ENCODE assay signal across 26 mouse cellular contexts in genomic region chr3:76467229-76467874, GRCm38 (mm10).
DNase-seq lines count a peak whose midpoint lies in the region; ATAC-seq and TF ChIP-seq lines count a peak whose summit lies in the region.
"Had no signal": no experiment of that assay in that cellular context is flagged by ENCODE, and none has a peak within 500 bp of the region (broad histone marks: within the 10 kb centered on the region; RNA-seq: fewer than 3 reads in every experiment).

No protein-coding gene starts in this region.

- H3K27ac ChIP-seq in hindbrain, embryonic 12.5 days, result no peak overlapping the region
- no peak overlapping the region for H3K27ac ChIP-seq in hindbrain, embryonic 13.5 days
- H3K27ac ChIP-seq in forebrain, embryonic 12.5 days, result no peak overlapping the region
- H3K27ac ChIP-seq in forebrain, embryonic 14.5 days (ENCODE audit: low read depth, low read length), result no peak overlapping the region
- H3K27ac ChIP-seq in forebrain, postnatal 0 days (ENCODE audit: low read depth, low read length), result no peak overlapping the region
- H3K27ac ChIP-seq: heart, embryonic 15.5 days; hindbrain, embryonic 10.5 days; hindbrain, postnatal 0 days had no signal

- no peaks in the 10 kb centered on the region for H3K27me3 ChIP-seq in hindbrain, embryonic 12.5 days
- H3K27me3 ChIP-seq in hindbrain, embryonic 13.5 days, result no peaks in the 10 kb centered on the region
- no peaks in the 10 kb centered on the region for H3K27me3 ChIP-seq in forebrain, embryonic 12.5 days
- no peaks in the 10 kb centered on the region for H3K27me3 ChIP-seq in forebrain, embryonic 14.5 days (replicated peaks; ENCODE audit: control insufficient read depth, insufficient read depth, low read length)
- no peaks in the 10 kb centered on the region for H3K27me3 ChIP-seq in forebrain, postnatal 0 days (ENCODE audit: insufficient read depth, low read length)
- H3K27me3 ChIP-seq: heart, embryonic 12.5 days; heart, embryonic 15.5 days had no signal

- ATAC-seq in hindbrain, embryonic 12.5 days (ENCODE audit: low FRiP score), result peak; percentile 36; the same call in 1 of the 2 replicates
- no peak for ATAC-seq in hindbrain, embryonic 13.5 days (ENCODE audit: low FRiP score)
- ATAC-seq in forebrain, embryonic 12.5 days (ENCODE audit: low FRiP score), result peak; percentile 66
- peak; percentile 73 for ATAC-seq in forebrain, embryonic 14.5 days
- ATAC-seq in forebrain, postnatal 0 days, result peak; percentile 36; the same call in 1 of the 2 replicates
- ATAC-seq in monocyte, adult 5-6 weeks (replicated peaks; ENCODE audit: insufficient number of reproducible peaks, low FRiP score, low TSS enrichment, poor library complexity, severe bottlenecking), result no peak
- ATAC-seq: CD4-positive, CD25-positive, alpha-beta regulatory T cell, adult 4 months; hindbrain, postnatal 0 days; inflammation-experienced regulatory T-cells, adult 6 months; intestine, embryonic 16.5 days had no signal

- TF ChIP-seq CTCF in forebrain, postnatal 0 days (IDR thresholded peaks at IDR 0.05; ENCODE audit: low read depth), result no peak

- H3K4me2 ChIP-seq in hindbrain, embryonic 12.5 days (replicated peaks), result no peak overlapping the region
- H3K4me2 ChIP-seq in hindbrain, embryonic 13.5 days, result no peak overlapping the region
- no peak overlapping the region for H3K4me2 ChIP-seq in forebrain, embryonic 12.5 days
- no peak overlapping the region for H3K4me2 ChIP-seq in forebrain, embryonic 14.5 days (ENCODE audit: low read length)
- H3K4me2 ChIP-seq in forebrain, postnatal 0 days (ENCODE audit: low read depth), result no peak overlapping the region
- H3K4me2 ChIP-seq: heart, embryonic 12.5 days; heart, embryonic 15.5 days had no signal

- H3K9ac ChIP-seq in hindbrain, embryonic 12.5 days, result no peak overlapping the region
- no peak overlapping the region for H3K9ac ChIP-seq in hindbrain, embryonic 13.5 days
- H3K9ac ChIP-seq in forebrain, embryonic 12.5 days, result no peak overlapping the region
- no peak overlapping the region for H3K9ac ChIP-seq in forebrain, embryonic 14.5 days (ENCODE audit: low read length)
- H3K9ac ChIP-seq in forebrain, postnatal 0 days, result no peak overlapping the region
- H3K9ac ChIP-seq: heart, embryonic 12.5 days; heart, embryonic 15.5 days had no signal

- no peaks in the 10 kb centered on the region for H3K36me3 ChIP-seq in hindbrain, embryonic 12.5 days
- H3K36me3 ChIP-seq in hindbrain, embryonic 13.5 days, result no peaks in the 10 kb centered on the region
- H3K36me3 ChIP-seq in forebrain, embryonic 12.5 days (replicated peaks), result no peaks in the 10 kb centered on the region
- H3K36me3 ChIP-seq in forebrain, embryonic 14.5 days (ENCODE audit: control insufficient read depth, insufficient read depth, low read length), result no peaks in the 10 kb centered on the region
- no peaks in the 10 kb centered on the region for H3K36me3 ChIP-seq in forebrain, postnatal 0 days (ENCODE audit: insufficient read depth)
- H3K36me3 ChIP-seq: heart, embryonic 12.5 days; heart, embryonic 15.5 days; hindbrain, embryonic 10.5 days had no signal

- DNase-seq in forebrain, embryonic 14.5 days (ENCODE audit: low spot score), result peak; percentile 64
- DNase-seq in forebrain, postnatal 0 days, result no peak
- DNase-seq in frontal cortex, postnatal 25 days (ENCODE audit: low spot score in 2 of 2), result no peak
- DNase-seq: adrenal gland, adult 2 months; adrenal gland, postnatal 14 days; cerebellum, adult 11-12 months; cerebellum, adult 8-10 months; cerebellum, postnatal 10 days; cerebellum, postnatal 36 days; gastrocnemius, postnatal 25 days; heart, adult 18-20 months; heart, postnatal 10 days; heart, postnatal 36 days; kidney, adult 18-20 months; kidney, adult 9 months had no signal

- H3K4me1 ChIP-seq in hindbrain, embryonic 12.5 days, result no peaks in the 10 kb centered on the region
- no peaks in the 10 kb centered on the region for H3K4me1 ChIP-seq in hindbrain, embryonic 13.5 days (replicated peaks)
- H3K4me1 ChIP-seq in forebrain, embryonic 12.5 days, result no peaks in the 10 kb centered on the region
- H3K4me1 ChIP-seq in forebrain, embryonic 14.5 days (ENCODE audit: control insufficient read depth, insufficient read depth, low read length), result no peaks in the 10 kb centered on the region
- H3K4me1 ChIP-seq in forebrain, postnatal 0 days (ENCODE audit: insufficient read depth), result no peaks in the 10 kb centered on the region
- H3K4me1 ChIP-seq: heart, embryonic 12.5 days; heart, embryonic 15.5 days; hindbrain, embryonic 10.5 days had no signal

- H3K9me3 ChIP-seq in hindbrain, embryonic 12.5 days (replicated peaks), result no peaks in the 10 kb centered on the region
- H3K9me3 ChIP-seq in hindbrain, embryonic 13.5 days, result no peaks in the 10 kb centered on the region
- no peaks in the 10 kb centered on the region for H3K9me3 ChIP-seq in forebrain, embryonic 12.5 days
- no peaks in the 10 kb centered on the region for H3K9me3 ChIP-seq in forebrain, embryonic 14.5 days (replicated peaks; ENCODE audit: control insufficient read depth, low read length)
- H3K9me3 ChIP-seq in forebrain, postnatal 0 days (ENCODE audit: low read length), result no peaks in the 10 kb centered on the region
- H3K9me3 ChIP-seq: heart, embryonic 12.5 days; heart, embryonic 15.5 days; hindbrain, embryonic 10.5 days had no signal

- no peak overlapping the region for H3K4me3 ChIP-seq in hindbrain, embryonic 12.5 days
- H3K4me3 ChIP-seq in hindbrain, embryonic 13.5 days, result no peak overlapping the region
- no peak overlapping the region for H3K4me3 ChIP-seq in forebrain, embryonic 12.5 days (replicated peaks)
- H3K4me3 ChIP-seq in forebrain, embryonic 14.5 days (ENCODE audit: low read depth, low read length), result no peak overlapping the region
- H3K4me3 ChIP-seq in forebrain, postnatal 0 days (ENCODE audit: low read depth, low read length), result no peak overlapping the region
- H3K4me3 ChIP-seq: heart, embryonic 12.5 days; heart, embryonic 15.5 days; hindbrain, embryonic 10.5 days had no signal

Comparison
In these comparisons a context has a peak if more than half of its experiments do, and no peak if none do; other contexts are left out.
1. ATAC-seq: peak in hindbrain, embryonic 12.5 days (single experiment), forebrain, embryonic 12.5 days (single experiment), forebrain, embryonic 14.5 days (single experiment) and forebrain, postnatal 0 days (single experiment); none in hindbrain, embryonic 13.5 days (single experiment) and monocyte, adult 5-6 weeks (single experiment).